Mouse (Mus musculus) kidney, adult 2 months (tissue): ENCODE measurements at regions not wholly inside any gene's neighbourhood (a gene's known extent, or its start where the extent isn't known, plus 50 kb on each side); places are given as distances from the start of the nearest gene placed in this dataset.

Experiments used
- DNase-seq: peaks from one replicate; pipeline ENCODE4 v3.0.0; 2021
- H3K27ac ChIP-seq: fragments of 200-500 bp; 2 replicates; pipeline ENCODE4 v1.5.1; 2012; ENCODE audit warnings: low read depth, low read length, control low read depth, inconsistent platforms; ENCODE audit not compliant: insufficient read depth
- H3K27me3 ChIP-seq: fragments of 200-500 bp; replicated peaks from 2 replicates; pipeline ENCODE4 v1.6.1; 2012; ENCODE audit warnings: mild to moderate bottlenecking, moderate library complexity, low read length, inconsistent platforms; ENCODE audit not compliant: control insufficient read depth, insufficient read depth
- H3K36me3 ChIP-seq: fragments of 200-500 bp; 2 replicates; pipeline ENCODE4 v1.6.1; 2012; ENCODE audit warnings: mild to moderate bottlenecking, moderate library complexity, low read length, inconsistent platforms; ENCODE audit not compliant: control insufficient read depth, insufficient read depth
- H3K4me1 ChIP-seq: fragments of 200-500 bp; 2 replicates; pipeline ENCODE4 v1.6.1; 2011; ENCODE audit warnings: low read length; ENCODE audit not compliant: control insufficient read depth, insufficient read depth
- H3K4me3 ChIP-seq: fragments of 200-500 bp; 2 replicates; pipeline ENCODE4 v1.5.1; 2011; ENCODE audit warnings: mild to moderate bottlenecking, low read depth, low read length, control low read depth; ENCODE audit not compliant: insufficient read depth
- CTCF ChIP-seq: fragments of 200-500 bp; conservative IDR thresholded peaks from 2 replicates; pipeline ENCODE4 v1.5.1; 2011; ENCODE audit warnings: low read depth, mild to moderate bottlenecking, control low read depth, low read length, moderate library complexity, mixed read lengths; ENCODE audit not compliant: insufficient read depth, insufficient read length
- POLR2A ChIP-seq: fragments of 200-500 bp; IDR thresholded peaks from one replicate; pipeline ENCODE4 v1.6.1; 2011; ENCODE audit warnings: low read depth, low read length, control low read depth
- WGBS: fragments of 180-500 bp; shearing (Covaris S2); methylation state at CpG from one replicate; pipeline ENCODE4 v1.1.7; 2018; 5-methylcytosine and 5-hydroxymethylcytosine counted together

GRCm38 (mm10) chr9:120851914-120852313 is 77.1 kb upstream of the Ctnnb1 start:
- TF ChIP-seq POLR2A (no peak), CTCF (no peak)
- DNase-seq: no peak
- Histone ChIP-seq H3K27me3 (no peaks in the 10 kb centered on the region), H3K4me3 (no peak overlapping the region), H3K4me1 (0 out of 2 replicates have a peak, but pooled peaks cover 3% of the 10 kb centered on the region), H3K36me3 (no peaks in the 10 kb centered on the region), H3K27ac (no peak overlapping the region)
- 88% methylated on average over 5 of the region's 5 CpGs for WGBS

GRCm38 (mm10) chr9:120852572-120852971 is 76.4 kb upstream of the Ctnnb1 start:
- H3K27me3 ChIP-seq: no peaks in the 10 kb centered on the region
- H3K4me1 ChIP-seq: 0 out of 2 replicates have a peak, but pooled peaks cover 3% of the 10 kb centered on the region
- DNase-seq: peak; percentile 72
- H3K36me3 ChIP-seq: no peaks in the 10 kb centered on the region
- H3K4me3 ChIP-seq: no peak overlapping the region
- WGBS: 32% methylated on average over 6 of the region's 6 CpGs
- peak overlapping the region; percentile 82 for H3K27ac ChIP-seq
- no peak for TF ChIP-seq POLR2A
- TF ChIP-seq CTCF: no peak

- Histone ChIP-seq H3K27me3 (no peaks in the 10 kb centered on the region), H3K4me3 (no peak overlapping the region), H3K27ac (peak overlapping the region; percentile 82), H3K36me3 (no peaks in the 10 kb centered on the region), H3K4me1 (0 out of 2 replicates have a peak, but pooled peaks cover 3% of the 10 kb centered on the region)
- no peak for TF ChIP-seq CTCF
- TF ChIP-seq POLR2A: no peak
- no peak for DNase-seq
- 73% methylated on average over 8 of the region's 8 CpGs for WGBS
These were observed 75.9 kb upstream of the Ctnnb1 start for GRCm38 (mm10) chr9:120853032-120853597.

- DNase-seq: no peak
- H3K36me3 ChIP-seq: no peaks in the 10 kb centered on the region
- 84% methylated on average over 7 of the region's 7 CpGs for WGBS
- TF ChIP-seq POLR2A (no peak), CTCF (no peak)
- H3K4me1 ChIP-seq: 0 out of 2 replicates have a peak, but pooled peaks cover 3% of the 10 kb centered on the region
- no peaks in the 10 kb centered on the region for H3K27me3 ChIP-seq
- H3K27ac ChIP-seq: no peak overlapping the region
- H3K4me3 ChIP-seq: no peak overlapping the region
These were observed 74.7 kb upstream of the Ctnnb1 start for GRCm38 (mm10) chr9:120854351-120854750.

- H3K4me3 ChIP-seq: no peak overlapping the region
- no peak overlapping the region for H3K27ac ChIP-seq
- H3K36me3 ChIP-seq: no peaks in the 10 kb centered on the region
- WGBS: 52% methylated on average over 3 of the region's 3 CpGs
- DNase-seq: peak; percentile 44
- 0 out of 2 replicates have a peak, but pooled peaks cover 3% of the 10 kb centered on the region for H3K4me1 ChIP-seq
- no peak for TF ChIP-seq POLR2A
- TF ChIP-seq CTCF: no peak
- no peaks in the 10 kb centered on the region for H3K27me3 ChIP-seq
These were observed 73.5 kb upstream of the Ctnnb1 start for GRCm38 (mm10) chr9:120855293-120856050.

- H3K4me1 ChIP-seq: no peaks in the 10 kb centered on the region
- no peaks in the 10 kb centered on the region for H3K36me3 ChIP-seq
- 79% methylated on average over 6 of the region's 6 CpGs for WGBS
- H3K27ac ChIP-seq: no peak overlapping the region
- H3K4me3 ChIP-seq: no peak overlapping the region
- H3K27me3 ChIP-seq: no peaks in the 10 kb centered on the region
- TF ChIP-seq CTCF (no peak), POLR2A (no peak)
- no peak for DNase-seq
These were observed 71.0 kb upstream of the Ctnnb1 start for GRCm38 (mm10) chr9:120857849-120858510.
